Mouse (Mus musculus) E14TG2a.4 (cell line): ENCODE results near the gene Spata25.

Experiments
- CTCF ChIP-seq: conservative IDR thresholded peaks from 2 replicates; pipeline ENCODE4 v1.5.1; 2014; ENCODE audit warnings: low read length
- NANOG ChIP-seq: IDR thresholded peaks from 2 replicates; pipeline ENCODE4 v1.6.1; 2014; ENCODE audit warnings: borderline replicate concordance, low read length, mixed read lengths

DNA sequence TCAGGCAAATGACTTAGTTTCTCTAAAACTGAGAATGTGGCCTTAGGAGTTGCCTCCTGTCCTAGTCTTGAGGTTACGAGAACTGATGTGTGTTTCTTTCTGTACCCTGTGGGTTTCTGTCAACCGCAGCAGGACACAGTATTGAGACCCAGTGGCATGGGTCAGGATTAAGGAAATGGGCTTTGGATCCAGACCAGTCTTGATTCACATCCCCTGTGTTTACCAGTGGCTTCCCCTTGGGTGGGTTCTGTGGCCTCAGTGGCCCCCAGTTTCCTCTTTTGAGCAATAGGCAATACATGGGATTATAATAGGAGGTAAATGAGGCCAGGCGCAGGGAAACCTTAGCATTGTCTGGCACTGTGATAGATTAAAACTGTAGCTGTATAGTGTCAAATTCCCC, 41.3 kb downstream of the Spata25 start:
- no peak for TF ChIP-seq CTCF
- TF ChIP-seq NANOG: no peak
